Mouse (Mus musculus): ENCODE data around the gene Gm20852. TPM values are rescaled to one million over a fixed set of nuclear protein-coding genes. Genes with fewer than 3 reads are reported as not detected.
"Not testable (repeated sequence)": the region's sequence is repeated elsewhere in the genome, so short reads cannot be mapped to it uniquely, and the experiment has no call there.

Gene Gm20852
- not detected for total RNA-seq (2021)

GRCm38 (mm10) chrY:66742023-66742422 is at the start of gene Gm20852:
TSS of gene Gm20852 (minus strand) at chrY:66742123.
- intact Hi-C loops (cut with DNase I); DNase-seq: not testable (repeated sequence)
